Mouse (Mus musculus) liver, embryonic 11.5 days (tissue): ENCODE measurements around the gene Enpp1. TPM values are rescaled to one million over a fixed set of nuclear protein-coding genes. Genes with fewer than 3 reads are reported as not detected.

Source experiments
- ATAC-seq: fragments of 200-750 bp; cut with Nextera tagmentation; replicated peaks from 2 replicates; pipeline ENCODE4 v1.8.0; 2017; ENCODE audit warnings: moderate number of reproducible peaks, mild to moderate bottlenecking, moderate TSS enrichment, moderate library complexity; ENCODE audit not compliant: low FRiP score
- DNase-seq: peaks from one replicate; pipeline ENCODE4 v3.0.0-alpha.2; 2017; ENCODE audit warnings: low spot score
- H3K27ac ChIP-seq: fragments of 300-500 bp; sonication (generic); 2 replicates; pipeline ENCODE4 v1.5.1; 2014; ENCODE audit warnings: mild to moderate bottlenecking, low read depth, low read length, control low read depth
- H3K27me3 ChIP-seq: fragments of 300-500 bp; sonication (generic); replicated peaks from 2 replicates; pipeline ENCODE4 v1.6.1; 2014; ENCODE audit warnings: low read length, mixed read lengths; ENCODE audit not compliant: control insufficient read depth, insufficient read depth
- H3K36me3 ChIP-seq: fragments of 300-500 bp; sonication (generic); 2 replicates; pipeline ENCODE4 v1.6.1; 2014; ENCODE audit warnings: mild to moderate bottlenecking, low read length, moderate library complexity, mixed read lengths; ENCODE audit not compliant: control insufficient read depth, insufficient read depth
- H3K4me1 ChIP-seq: fragments of 300-500 bp; sonication (generic); replicated peaks from 2 replicates; pipeline ENCODE4 v1.6.1; 2014; ENCODE audit warnings: low read length, mixed read lengths; ENCODE audit not compliant: control insufficient read depth, insufficient read depth
- H3K4me2 ChIP-seq: fragments of 300-500 bp; sonication (generic); 2 replicates; pipeline ENCODE4 v1.6.1; 2014; ENCODE audit warnings: mild to moderate bottlenecking, control low read depth, moderate library complexity
- H3K4me3 ChIP-seq: fragments of 300-500 bp; sonication (generic); 2 replicates; pipeline ENCODE4 v1.5.1; 2014; ENCODE audit warnings: low read depth, low read length, control low read depth
- H3K9ac ChIP-seq: fragments of 300-500 bp; sonication (generic); 2 replicates; pipeline ENCODE4 v1.6.1; 2014; ENCODE audit warnings: low read depth, low read length, control low read depth
- H3K9me3 ChIP-seq: fragments of 300-500 bp; sonication (generic); 2 replicates; pipeline ENCODE4 v1.6.1; 2016; ENCODE audit warnings: low read length, inconsistent platforms, mixed read lengths; ENCODE audit not compliant: control insufficient read depth
- WGBS: fragments of 180-500 bp; shearing (Covaris S2); extraction: QIAGEN DNeasy Blood & Tissue Kit; methylation state at CpG from one replicate; pipeline ENCODE4 v1.1.7; 2014; 5-methylcytosine and 5-hydroxymethylcytosine counted together
- polyA plus RNA-seq: library from polyadenylated mRNA; unstranded; fragments of >200 nt; fragmentation: Nextera tagmentation; extraction: Ambion mirVana; gene quantifications from 2 replicates; pipeline ENCODE4 v1.2.1, GENCODE M21; 2014

Gene Enpp1
- polyA plus RNA-seq, 1 experiment from 2014 or later = 2.7 TPM

GRCm38 (mm10) chr10:24603035-24603434 lies 108.9 kb downstream of the Enpp1 start:
- Histone ChIP-seq H3K27ac (no peak overlapping the region), H3K36me3 (no peaks in the 10 kb centered on the region), H3K4me1 (no peaks in the 10 kb centered on the region), H3K27me3 (no peaks in the 10 kb centered on the region), H3K9ac (no peak overlapping the region), H3K4me2 (no peak overlapping the region), H3K9me3 (no peaks in the 10 kb centered on the region), H3K4me3 (no peak overlapping the region)
- WGBS = 68% methylated on average over 2 of the region's 2 CpGs
- ATAC-seq (no peak), DNase-seq (no peak)

- ATAC-seq = no peak
- 64% methylated on average over 5 of the region's 5 CpGs for WGBS
Observed at GRCm38 (mm10) chr10:24599802-24600201, 112.2 kb downstream of the Enpp1 start.

GRCm38 (mm10) chr10:24598693-24599092 lies 113.3 kb downstream of the Enpp1 start:
- H3K4me1 ChIP-seq = peaks cover 3% of the 10 kb centered on the region; the same call in 1 of the 2 replicates
- WGBS = 91% methylated on average over 6 of the region's 6 CpGs
- H3K36me3 ChIP-seq = no peaks in the 10 kb centered on the region; the same call in 1 of the 2 replicates
- peaks cover 24% of the 10 kb centered on the region for H3K27me3 ChIP-seq
- H3K27ac ChIP-seq = no peak overlapping the region
- ATAC-seq (no peak), DNase-seq (no peak)
- H3K4me3 ChIP-seq = no peak overlapping the region
- no peaks in the 10 kb centered on the region for H3K9me3 ChIP-seq
- H3K9ac ChIP-seq = no peak overlapping the region
- no peak overlapping the region for H3K4me2 ChIP-seq

More at GRCm38 (mm10) chr10:24599802-24600201, 112.2 kb downstream of the Enpp1 start:
- no peaks in the 10 kb centered on the region; the same call in 1 of the 2 replicates for H3K36me3 ChIP-seq
- no peak overlapping the region for H3K4me3 ChIP-seq
- no peak for DNase-seq
- H3K27ac ChIP-seq = no peak overlapping the region
- H3K9ac ChIP-seq = no peak overlapping the region
- H3K4me2 ChIP-seq = no peak overlapping the region
- H3K9me3 ChIP-seq = no peaks in the 10 kb centered on the region
- peaks cover 19% of the 10 kb centered on the region for H3K27me3 ChIP-seq
- H3K4me1 ChIP-seq = peaks cover under 1% of the 10 kb centered on the region; the same call in 1 of the 2 replicates

- Histone ChIP-seq H3K4me2 (no peak overlapping the region), H3K27me3 (peaks cover 24% of the 10 kb centered on the region), H3K4me1 (peaks cover 3% of the 10 kb centered on the region; the same call in 1 of the 2 replicates), H3K9me3 (no peaks in the 10 kb centered on the region), H3K27ac (no peak overlapping the region), H3K36me3 (no peaks in the 10 kb centered on the region; the same call in 1 of the 2 replicates), H3K9ac (no peak overlapping the region), H3K4me3 (no peak overlapping the region)
- no peak for DNase-seq
- ATAC-seq = no peak
- 88% methylated on average over 4 of the region's 4 CpGs for WGBS
Observed at GRCm38 (mm10) chr10:24597789-24598188, 114.2 kb downstream of the Enpp1 start.

- peak overlapping the region; percentile 44; the same call in 1 of the 2 replicates for H3K4me3 ChIP-seq
- WGBS = 62% methylated on average over 7 of the region's 7 CpGs
- H3K27me3 ChIP-seq = peaks cover 24% of the 10 kb centered on the region
- no peak overlapping the region for H3K4me2 ChIP-seq
- no peaks in the 10 kb centered on the region; the same call in 1 of the 2 replicates for H3K36me3 ChIP-seq
- no peak for DNase-seq
- peaks cover 3% of the 10 kb centered on the region; the same call in 1 of the 2 replicates for H3K4me1 ChIP-seq
- no peak overlapping the region for H3K9ac ChIP-seq
- H3K27ac ChIP-seq = no peak overlapping the region
- ATAC-seq = no peak
- H3K9me3 ChIP-seq = no peaks in the 10 kb centered on the region
Observed at GRCm38 (mm10) chr10:24596869-24597339, 115.1 kb downstream of the Enpp1 start.

- peaks cover 3% of the 10 kb centered on the region; the same call in 1 of the 2 replicates for H3K4me1 ChIP-seq
Observed at GRCm38 (mm10) chr10:24596003-24596868, 115.7 kb downstream of the Enpp1 start.

GRCm38 (mm10) chr10:24595250-24596002 lies 116.5 kb downstream of the Enpp1 start, which contains the start of gene Ccn2:
Ccn2 (plus strand) TSS chr10:24595442.
- peak; percentile 73 for DNase-seq
- peaks cover 3% of the 10 kb centered on the region; the same call in 1 of the 2 replicates for H3K4me1 ChIP-seq
- peaks cover 24% of the 10 kb centered on the region for H3K27me3 ChIP-seq

More at GRCm38 (mm10) chr10:24596003-24596868, 115.7 kb downstream of the Enpp1 start:
- Histone ChIP-seq H3K27me3 (peaks cover 24% of the 10 kb centered on the region), H3K4me2 (peak overlapping the region; percentile 72), H3K4me3 (peak overlapping the region; percentile 44), H3K27ac (peak overlapping the region; percentile 64; the same call in 1 of the 2 replicates), H3K9ac (no peak overlapping the region), H3K36me3 (no peaks in the 10 kb centered on the region; the same call in 1 of the 2 replicates), H3K9me3 (no peaks in the 10 kb centered on the region)
- peak; percentile 41 for DNase-seq
- ATAC-seq = 0 out of 2 replicates have a peak, but pooled peaks have one; percentile 29
- 23% methylated on average over 31 of the region's 31 CpGs for WGBS

GRCm38 (mm10) chr10:24593556-24593955 lies 118.4 kb downstream of the Enpp1 start:
- Histone ChIP-seq H3K4me2 (no peak overlapping the region), H3K9ac (no peak overlapping the region), H3K4me3 (no peak overlapping the region), H3K36me3 (no peaks in the 10 kb centered on the region; the same call in 1 of the 2 replicates), H3K27ac (no peak overlapping the region), H3K27me3 (peaks cover 24% of the 10 kb centered on the region), H3K9me3 (no peaks in the 10 kb centered on the region), H3K4me1 (peaks cover 3% of the 10 kb centered on the region; the same call in 1 of the 2 replicates)
- no peak for DNase-seq
- ATAC-seq = no peak
- WGBS = 82% methylated on average over 4 of the region's 4 CpGs

More at GRCm38 (mm10) chr10:24595250-24596002, 116.5 kb downstream of the Enpp1 start, which contains the start of gene Ccn2:
- H3K4me2 ChIP-seq = peak within 1 kb of the TSS; percentile 72
- peak within 1 kb of the TSS; percentile 44 for H3K4me3 ChIP-seq
- no peaks in the 10 kb centered on the region; the same call in 1 of the 2 replicates for H3K36me3 ChIP-seq
- WGBS = under 1% methylated on average over 53 of the region's 53 CpGs
- peak within 1 kb of the TSS; percentile 55 for H3K9ac ChIP-seq
- no peaks in the 10 kb centered on the region for H3K9me3 ChIP-seq
- peak within 1 kb of the TSS; percentile 64 for H3K27ac ChIP-seq
- ATAC-seq = peak; percentile 62
